Mouse (Mus musculus): ENCODE data around the gene Krtcap2.

- TF ChIP-seq CTCF (IDR thresholded peaks at IDR 0.05; ENCODE audit: borderline replicate concordance, control insufficient read depth, extremely low read depth, insufficient read depth, low read length, poor library complexity): peak; percentile 70; the same call in 1 of the 2 replicates
- peak; percentile 64 for TF ChIP-seq POLR2A (IDR thresholded peaks at IDR 0.05; ENCODE audit: control insufficient read depth, extremely low read depth, insufficient read depth, low read length, poor library complexity)
Measured at GRCm38 (mm10) chr3:89270051-89270755, 24.4 kb downstream of the Krtcap2 start, which contains the start of gene Slc50a1.

All from thymus, adult 2 months (tissue).